Mouse (Mus musculus) embryo, embryonic 11 days (tissue): ENCODE data around the gene Enam.
"Not testable (repeated sequence)": the region's sequence is repeated elsewhere in the genome, so short reads cannot be mapped to it uniquely, and the experiment has no call there.

Experiments used
- DNase-seq: peaks from one replicate; pipeline ENCODE4 v3.0.0-alpha.2; 2015

Enam gene

GRCm38 (mm10) chr5:88487675-88488074, at the start of gene Enam:
Gene Enam, plus strand, starts transcription at chr5:88487975.
- DNase-seq = no peak

DNA sequence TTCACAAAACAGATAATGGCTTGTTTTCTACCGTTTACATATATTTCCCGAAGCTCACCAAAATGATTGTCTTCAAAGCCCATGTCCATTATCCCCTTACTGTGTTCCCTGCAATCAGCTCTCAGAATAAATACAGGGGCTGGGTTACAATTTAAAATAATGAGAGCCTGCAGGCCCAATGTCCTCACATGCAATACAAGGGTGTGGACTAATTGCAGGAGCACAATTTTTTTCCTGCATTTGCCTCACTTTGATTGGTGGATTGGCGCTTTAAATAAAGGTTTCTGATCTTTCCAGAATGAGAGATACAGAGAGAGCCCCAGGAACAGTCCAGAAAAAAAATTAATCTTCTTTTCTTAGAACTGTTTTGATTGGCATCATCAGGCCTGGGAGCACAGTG, 32.1 kb upstream of the Enam start, which contains the start of gene Ambn:
Gene Ambn (plus strand): TSS at position 301 of the 400 bp plus-strand sequence.
- DNase-seq = no peak

DNA sequence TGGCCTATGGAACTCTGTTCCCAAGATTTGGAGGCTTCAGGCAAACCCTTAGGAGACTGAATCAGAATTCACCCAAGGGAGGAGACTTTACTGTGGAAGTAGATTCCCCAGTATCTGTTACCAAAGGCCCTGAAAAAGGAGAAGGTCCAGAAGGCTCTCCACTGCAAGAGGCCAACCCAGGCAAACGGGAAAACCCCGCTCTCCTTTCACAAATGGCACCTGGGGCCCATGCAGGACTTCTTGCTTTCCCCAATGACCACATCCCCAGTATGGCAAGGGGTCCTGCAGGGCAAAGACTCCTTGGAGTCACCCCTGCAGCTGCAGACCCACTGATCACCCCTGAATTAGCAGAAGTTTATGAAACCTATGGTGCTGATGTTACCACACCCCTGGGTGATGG, 20.3 kb upstream of the Enam start:
- DNase-seq = no peak

DNA sequence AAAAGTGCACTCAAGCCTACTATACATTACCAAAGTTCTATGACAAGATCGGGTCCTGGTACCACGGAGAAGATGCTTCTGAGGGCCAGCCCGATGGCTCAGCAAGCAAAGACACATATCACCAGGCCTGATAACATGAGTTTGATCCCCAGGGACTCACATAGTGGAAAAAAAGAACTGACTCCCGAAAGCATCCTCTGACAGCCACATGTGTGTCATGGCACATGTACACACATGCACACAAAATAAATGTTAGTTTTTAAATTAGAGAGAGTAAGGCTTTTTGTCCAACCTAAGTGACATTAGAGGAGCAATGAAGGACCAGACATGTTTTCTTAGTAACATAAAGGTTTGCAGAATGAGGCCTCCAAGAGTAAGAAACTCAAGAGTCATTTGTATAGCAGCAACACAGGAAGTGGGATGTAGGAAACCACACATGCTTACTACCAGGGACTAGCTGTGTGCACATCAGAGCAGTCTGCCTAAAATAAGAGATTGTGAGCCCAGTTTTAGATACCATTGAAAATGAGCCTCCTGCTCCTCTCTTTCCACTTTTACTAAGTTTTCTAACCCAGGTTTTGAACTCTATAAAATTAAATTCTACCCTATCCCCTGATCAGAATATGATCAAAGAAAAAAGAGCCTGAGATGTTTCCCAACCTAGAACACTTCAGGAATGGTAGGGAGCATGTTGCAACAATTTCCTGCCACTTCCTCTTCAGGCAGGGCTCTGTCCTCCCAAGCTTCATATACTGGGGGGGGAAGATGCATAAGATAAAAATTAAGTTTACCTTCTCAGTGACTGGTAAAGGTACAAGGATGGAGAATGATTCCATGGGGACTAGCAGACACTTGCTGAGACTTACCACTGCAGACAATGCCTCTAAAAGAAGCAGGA, 18.7 kb upstream of the Enam start:
- no peak for DNase-seq

DNA sequence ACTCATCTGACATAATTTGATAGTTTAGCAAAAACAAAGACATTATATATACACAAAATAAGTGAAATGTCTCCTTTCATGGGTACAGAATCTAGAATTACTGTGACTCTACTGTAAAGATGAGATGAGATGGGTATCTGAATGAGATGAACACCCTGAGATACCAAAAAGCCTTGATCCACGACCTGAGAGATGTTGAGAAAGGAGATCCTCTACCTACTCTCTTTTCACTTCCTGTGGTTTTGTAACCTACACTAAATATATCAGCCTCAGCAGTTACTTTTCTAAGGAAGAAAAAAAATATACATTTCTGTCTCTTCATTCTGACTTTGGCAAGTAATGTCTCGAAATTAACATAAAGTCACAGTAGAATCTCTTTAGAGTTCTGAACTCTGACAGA, 1.2 kb downstream of the Enam start:
- DNase-seq = no peak

GRCm38 (mm10) chr5:88491111-88491510, 3.3 kb downstream of the Enam start:
- DNase-seq = no peak

- DNase-seq = no peak
Observed at GRCm38 (mm10) chr5:88499781-88500180, 12.0 kb downstream of the Enam start.

DNA sequence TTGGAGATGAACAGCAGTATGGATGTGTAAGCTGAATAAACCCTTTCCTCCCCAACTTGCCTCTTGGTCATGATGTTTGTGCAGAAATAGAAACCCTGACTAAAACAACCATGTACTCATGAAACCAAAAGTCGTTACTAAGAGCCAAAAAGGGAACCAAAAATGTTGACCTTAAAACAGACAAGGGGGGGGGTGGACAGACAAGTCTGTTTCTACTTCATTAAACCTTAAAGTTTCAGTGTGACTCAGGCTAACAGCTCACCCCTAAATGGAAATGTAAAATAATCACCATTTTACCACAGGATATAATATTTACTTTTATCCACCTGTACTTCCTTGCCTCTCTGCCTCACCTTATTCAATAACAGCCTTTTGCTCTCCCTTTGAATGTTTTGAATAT, 20.8 kb downstream of the Enam start:
- no peak for DNase-seq

- DNase-seq = no peak
Observed at GRCm38 (mm10) chr5:88508990-88509389, 21.2 kb downstream of the Enam start.

DNA sequence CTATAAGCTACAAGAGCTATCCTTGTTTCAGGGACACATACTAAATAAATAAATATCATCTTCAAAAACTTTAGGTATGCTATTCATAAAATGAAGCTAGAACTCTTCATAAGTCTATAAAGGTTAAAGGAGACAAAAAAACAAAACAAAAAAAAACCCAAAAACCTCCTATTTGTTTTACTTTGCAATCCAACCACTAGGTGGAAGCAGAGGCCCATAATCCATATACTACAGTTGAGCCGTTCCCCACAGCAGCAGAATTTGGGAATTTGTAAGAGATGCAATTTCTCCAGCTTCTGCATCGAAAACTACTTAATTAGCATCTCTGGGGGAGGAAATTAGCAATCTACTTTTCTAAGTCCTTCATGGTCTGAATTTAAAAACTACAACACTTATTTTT, 31.5 kb downstream of the Enam start:
- DNase-seq = peak; percentile 72

DNA sequence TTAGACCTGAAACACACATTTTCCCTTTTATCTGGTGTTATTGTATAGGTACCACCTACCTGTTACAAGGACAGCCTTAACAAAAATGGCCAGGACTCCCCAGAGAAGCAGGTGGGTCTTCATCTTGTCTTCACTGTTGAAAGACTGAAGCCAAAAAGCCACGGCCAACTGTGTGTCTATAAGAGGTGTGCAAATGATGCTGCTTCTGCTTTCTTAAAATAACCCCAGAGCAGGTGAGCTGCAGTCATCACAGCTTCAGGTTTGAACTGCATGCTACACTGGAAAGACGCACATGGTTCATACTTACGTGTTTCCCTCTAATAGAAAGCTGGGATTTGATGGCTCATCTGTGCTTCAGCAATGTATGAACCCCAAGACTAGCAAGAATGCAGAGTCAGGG, 39.9 kb downstream of the Enam start, which contains the start of gene Jchain:
Gene Jchain (minus strand): TSS at position 235 of the 400 bp plus-strand sequence.
- DNase-seq = no peak

GRCm38 (mm10) chr5:88530908-88531307, 43.1 kb downstream of the Enam start:
- DNase-seq = no peak

GRCm38 (mm10) chr5:88534697-88535096, 46.9 kb downstream of the Enam start:
- DNase-seq = no peak

- no peak for DNase-seq
Observed at GRCm38 (mm10) chr5:88540845-88541244, 53.1 kb downstream of the Enam start.

GRCm38 (mm10) chr5:88542651-88543282, 55.0 kb downstream of the Enam start:
- peak; percentile 61 for DNase-seq

GRCm38 (mm10) chr5:88544411-88544810, 56.6 kb downstream of the Enam start:
- DNase-seq = not testable (repeated sequence)

DNA sequence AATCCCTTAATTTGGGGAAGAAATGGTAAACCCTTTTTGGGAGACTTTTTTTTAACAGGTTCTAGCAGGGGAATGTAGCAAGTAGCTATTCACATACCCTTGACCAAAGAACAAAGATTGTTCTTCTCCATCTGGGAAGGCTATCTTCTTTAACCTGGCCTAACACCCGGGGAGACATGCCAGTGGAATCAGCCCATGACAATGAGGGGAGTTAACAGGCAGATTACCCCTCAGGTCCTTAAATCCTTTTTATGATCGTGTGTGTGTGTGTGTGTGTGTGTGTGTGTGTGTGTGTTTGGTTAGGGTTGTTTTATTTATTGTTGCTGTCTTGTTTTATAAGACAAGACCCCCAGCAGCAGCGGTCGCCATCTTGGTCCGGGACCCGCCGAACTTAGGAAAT, 57.8 kb downstream of the Enam start:
- DNase-seq = no peak

DNA sequence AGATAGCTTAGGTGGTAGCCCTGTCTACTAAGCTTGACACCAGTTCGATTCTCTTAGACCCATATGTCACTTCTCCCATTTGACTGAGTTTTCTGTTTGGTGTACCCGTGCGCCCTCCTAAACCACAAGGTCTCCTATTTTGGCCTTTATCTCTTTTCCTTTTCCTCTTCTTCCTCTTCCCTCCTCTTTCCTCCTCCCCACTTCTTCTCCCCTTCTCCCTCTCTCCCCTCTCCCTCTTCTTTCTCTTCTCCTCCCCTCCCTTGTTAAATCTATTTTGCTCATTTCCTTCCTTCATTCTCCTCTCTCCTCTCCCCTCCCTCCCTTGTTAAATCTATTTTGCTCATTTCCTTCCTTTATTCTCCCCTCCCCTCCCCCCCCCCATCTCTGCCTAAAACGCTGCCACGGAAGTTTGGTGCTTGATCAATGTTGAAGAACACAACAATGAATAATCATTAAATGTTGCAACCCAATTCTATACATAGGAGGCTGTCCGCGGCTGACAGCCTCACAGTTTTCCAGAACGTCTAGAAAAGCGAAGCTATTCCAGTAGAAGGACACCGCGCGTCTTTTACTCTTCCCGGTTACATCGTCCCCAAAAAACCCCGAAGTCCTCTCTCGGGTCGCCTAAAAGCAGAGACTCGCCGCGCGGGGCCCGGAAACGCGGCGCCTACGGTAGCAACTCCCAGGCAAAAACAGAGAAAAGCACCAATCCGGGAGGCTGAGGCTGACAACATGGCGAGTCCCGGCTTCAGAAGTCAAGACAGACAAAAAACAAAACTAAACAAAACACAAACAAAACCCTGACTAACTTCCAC, 65.7 kb downstream of the Enam start:
- DNase-seq = peak; percentile 6

DNA sequence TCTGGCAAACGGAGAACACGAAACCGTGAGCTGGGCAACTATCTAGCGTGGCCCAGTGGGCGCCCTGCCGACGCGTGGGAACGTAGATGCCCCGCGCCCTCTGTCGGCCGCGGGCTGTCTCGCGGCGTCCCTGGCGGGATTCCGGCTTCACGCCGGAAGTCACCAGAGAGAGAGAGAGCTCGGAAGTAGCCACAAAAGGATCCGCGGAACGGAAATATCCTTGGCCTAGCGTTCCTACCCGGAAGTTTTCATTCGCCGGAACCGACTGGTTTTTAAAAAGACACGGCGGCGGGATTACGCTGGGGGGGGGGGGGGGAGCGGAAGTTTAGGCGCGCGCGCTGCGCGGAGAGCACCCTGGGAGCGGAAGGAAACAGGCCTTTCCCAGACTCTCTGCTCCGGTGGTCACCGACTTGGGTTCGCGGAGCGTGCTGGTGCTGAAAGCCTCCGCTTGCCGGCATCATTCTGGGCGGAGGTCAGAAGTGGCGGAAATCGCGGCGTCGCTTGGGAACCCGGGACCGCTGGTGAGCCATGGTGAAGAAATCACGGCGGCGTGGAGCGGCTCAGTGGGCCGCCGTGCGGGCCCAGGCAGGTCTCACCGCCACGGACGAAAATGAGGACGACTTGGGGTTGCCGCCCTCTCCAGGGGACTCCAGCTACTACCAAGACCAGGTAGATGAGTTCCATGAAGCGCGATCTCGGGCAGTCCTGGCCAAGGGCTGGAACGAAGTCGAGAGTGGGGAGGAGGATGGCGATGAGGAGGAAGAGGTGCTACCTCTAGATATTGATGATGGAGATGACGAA, 66.5 kb downstream of the Enam start, which contains the start of gene Utp3:
Gene Utp3 (plus strand): TSS at position 377 of the 801 bp plus-strand sequence.
- peak; percentile 97 for DNase-seq
